In the genomic region with DNA sequence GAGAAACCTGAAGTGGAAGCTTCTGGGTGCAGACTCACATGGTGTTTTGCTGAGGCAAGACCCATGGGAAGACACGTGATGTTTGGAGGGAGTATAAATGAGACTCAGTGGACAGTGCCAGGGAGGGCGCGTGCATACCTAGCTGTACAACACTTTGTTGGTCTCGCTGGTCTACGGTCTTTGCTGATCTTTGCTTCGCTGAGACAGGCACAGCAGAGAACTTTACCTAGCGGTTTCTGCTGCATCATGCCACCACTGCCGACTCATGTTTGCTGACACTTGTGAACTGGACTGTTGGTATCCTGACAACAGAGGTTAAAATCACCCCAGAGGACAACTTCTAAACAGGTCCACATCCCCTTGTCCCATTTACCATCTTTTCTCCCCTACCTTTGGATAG, we compare ENCODE assay signal across 20 mouse cellular contexts. TPM values are rescaled to one million over a fixed set of nuclear protein-coding genes. Genes with fewer than 3 reads are reported as not detected.
DNase-seq lines count a peak whose midpoint lies in the region; ATAC-seq and TF ChIP-seq lines count a peak whose summit lies in the region.
"Had no signal": no experiment of that assay in that cellular context is flagged by ENCODE, and none has a peak within 500 bp of the region (broad histone marks: within the 10 kb centered on the region; RNA-seq: fewer than 3 reads in every experiment).

No protein-coding gene starts in this region.

- no peaks in the 10 kb centered on the region for H3K27me3 ChIP-seq in embryonic facial prominence, embryonic 12.5 days
- no peaks in the 10 kb centered on the region for H3K27me3 ChIP-seq in liver, embryonic 16.5 days (ENCODE audit: control insufficient read depth, insufficient read depth, low read depth, low read length)
- H3K27me3 ChIP-seq: intestine, embryonic 15.5 days; kidney, embryonic 15.5 days; lung, embryonic 15.5 days; neural tube, embryonic 12.5 days had no signal

- DNase-seq in heart, adult 11 months: peak; percentile 87
- DNase-seq in heart, postnatal 4 days: no peak
- DNase-seq in layer of hippocampus, adult 2 months (ENCODE audit: low spot score in 2 of 2): no peak
- no peak for DNase-seq in layer of hippocampus, adult 18-20 months (ENCODE audit: low spot score in 2 of 2)
- no peak for DNase-seq in urinary bladder, postnatal 4 days (ENCODE audit: low spot score in 2 of 2)
- DNase-seq: adrenal gland, adult 8-10 months; cerebellum, adult 11 months; cerebellum, postnatal 25 days; heart, postnatal 14 days; left cerebral cortex, postnatal 4 days; spleen, adult 18-20 months; thymus, adult 18-20 months had no signal

- no peak overlapping the region for H3K9ac ChIP-seq in embryonic facial prominence, embryonic 12.5 days
- H3K9ac ChIP-seq in liver, embryonic 16.5 days (ENCODE audit: low read depth, low read length): no peak overlapping the region
- H3K9ac ChIP-seq: intestine, embryonic 15.5 days; kidney, embryonic 15.5 days; lung, embryonic 15.5 days; neural tube, embryonic 12.5 days had no signal

- peak overlapping the region; percentile 39; the same call in 1 of the 2 replicates for H3K27ac ChIP-seq in layer of hippocampus, adult 2 months
- no peak overlapping the region for H3K27ac ChIP-seq in embryonic facial prominence, embryonic 12.5 days
- peak overlapping the region; percentile 40 for H3K27ac ChIP-seq in liver, embryonic 16.5 days (ENCODE audit: low read length)
- H3K27ac ChIP-seq: intestine, embryonic 15.5 days; lung, embryonic 15.5 days; neural tube, embryonic 12.5 days had no signal

- TF ChIP-seq CTCF in layer of hippocampus, adult 2 months (conservative IDR thresholded peaks at IDR 0.05): no peak

- 88% methylated on average over 8 of the region's 8 CpGs for WGBS in embryonic facial prominence, embryonic 12.5 days
- WGBS in liver, embryonic 16.5 days (ENCODE audit: insufficient replicate concordance): 53% methylated on average over 8 of the region's 8 CpGs

- ATAC-seq in embryonic facial prominence, embryonic 12.5 days (ENCODE audit: insufficient number of reproducible peaks, insufficient read depth, low FRiP score, low TSS enrichment): 0 out of 2 replicates have a peak, but pooled peaks have one; percentile 49
- ATAC-seq in liver, embryonic 16.5 days (ENCODE audit: low read depth): peak; percentile 70
- no peak for ATAC-seq in activated CD4-positive, CD25-positive, alpha-beta regulatory T cell, adult 4 months
- ATAC-seq: forebrain, embryonic 14.5 days; intestine, embryonic 15.5 days had no signal

- H3K4me3 ChIP-seq in layer of hippocampus, adult 2 months: no peak overlapping the region
- no peak overlapping the region for H3K4me3 ChIP-seq in embryonic facial prominence, embryonic 12.5 days
- H3K4me3 ChIP-seq in liver, embryonic 16.5 days (ENCODE audit: low read depth, low read length): no peak overlapping the region
- H3K4me3 ChIP-seq: intestine, embryonic 15.5 days; kidney, embryonic 15.5 days; lung, embryonic 15.5 days; neural tube, embryonic 12.5 days had no signal

- no peaks in the 10 kb centered on the region for H3K9me3 ChIP-seq in embryonic facial prominence, embryonic 12.5 days
- no peaks in the 10 kb centered on the region for H3K9me3 ChIP-seq in liver, embryonic 16.5 days (replicated peaks; ENCODE audit: control insufficient read depth, low read length)
- H3K9me3 ChIP-seq: intestine, embryonic 15.5 days; kidney, embryonic 15.5 days; lung, embryonic 15.5 days; neural tube, embryonic 12.5 days had no signal

- no peaks in the 10 kb centered on the region for H3K36me3 ChIP-seq in embryonic facial prominence, embryonic 12.5 days
- H3K36me3 ChIP-seq in liver, embryonic 16.5 days (ENCODE audit: control insufficient read depth, insufficient read depth): no peaks in the 10 kb centered on the region
- H3K36me3 ChIP-seq: intestine, embryonic 15.5 days; kidney, embryonic 15.5 days; lung, embryonic 15.5 days; neural tube, embryonic 12.5 days had no signal

- H3K4me1 ChIP-seq in embryonic facial prominence, embryonic 12.5 days: no peaks in the 10 kb centered on the region
- H3K4me1 ChIP-seq in liver, embryonic 16.5 days (ENCODE audit: control insufficient read depth, low read depth, low read length): peaks cover 41% of the 10 kb centered on the region
- H3K4me1 ChIP-seq: intestine, embryonic 15.5 days; lung, embryonic 15.5 days; neural tube, embryonic 12.5 days had no signal

- H3K4me2 ChIP-seq in embryonic facial prominence, embryonic 12.5 days (replicated peaks): no peak overlapping the region
- no peak overlapping the region for H3K4me2 ChIP-seq in liver, embryonic 16.5 days (ENCODE audit: low read depth, low read length)
- H3K4me2 ChIP-seq: intestine, embryonic 15.5 days; kidney, embryonic 15.5 days; lung, embryonic 15.5 days; neural tube, embryonic 12.5 days had no signal

RNA-seq across cellular contexts. Expression of a gene that starts 2.9 kb away (rescaled TPM):
- total RNA-seq in heart, postnatal 4 days (2021): 1 to 10 TPM; 1.8 to 2.0 TPM
- 1 to 10 TPM; 3.2 to 4.2 TPM for total RNA-seq in layer of hippocampus, adult 2 months (2021)
- 1 to 10 TPM; 2.4 to 3.3 TPM for total RNA-seq in layer of hippocampus, adult 18-20 months (2021)
- 0.72 and 0.81 TPM in 2 replicates for polyA plus RNA-seq in embryonic facial prominence, embryonic 12.5 days (2016; fragmentation: Nextera tagmentation; extraction: Ambion mirVana)
- 3.6 and 4.0 TPM in 2 replicates for polyA plus RNA-seq in liver, embryonic 16.5 days (2015; fragmentation: Nextera tagmentation; extraction: Ambion mirVana)
- polyA plus RNA-seq in activated CD4-positive, CD25-positive, alpha-beta regulatory T cell, adult 4 months (2017; shearing (Covaris generic)): 10 to 100 TPM in 1 of 2 experiments, 1 to 10 TPM in 1; 4.7 to 11.3 TPM
